Mouse (Mus musculus) midbrain, postnatal 0 days (tissue): ENCODE data around the gene Tmem120a. TPM values are rescaled to one million over a fixed set of nuclear protein-coding genes. Genes with fewer than 3 reads are reported as not detected.
A peak's percentile ranks its signal among the peaks of the same experiment; 100 is the strongest.

Experiments used
- ATAC-seq: fragments of 200-750 bp; cut with Nextera tagmentation; 2 replicates; pipeline ENCODE4 v1.8.0; 2017; ENCODE audit warnings: moderate number of reproducible peaks, mild to moderate bottlenecking, moderate TSS enrichment, moderate library complexity; ENCODE audit not compliant: low FRiP score
- DNase-seq: peaks from one replicate; pipeline ENCODE4 v3.0.0-alpha.2; 2015; ENCODE audit warnings: low spot score
- H3K27ac ChIP-seq: fragments of 300-500 bp; sonication (generic); 2 replicates; pipeline ENCODE4 v1.5.1; 2014; ENCODE audit warnings: low read depth, mild to moderate bottlenecking, low read length, mixed read lengths
- H3K27me3 ChIP-seq: fragments of 300-500 bp; sonication (generic); 2 replicates; pipeline ENCODE4 v1.6.1; 2014; ENCODE audit warnings: low read length, control low read depth, mixed read lengths; ENCODE audit not compliant: insufficient read depth
- H3K36me3 ChIP-seq: fragments of 300-500 bp; sonication (generic); 2 replicates; pipeline ENCODE4 v1.6.1; 2014; ENCODE audit warnings: low read length, control low read depth, mixed read lengths; ENCODE audit not compliant: insufficient read depth
- H3K4me1 ChIP-seq: fragments of 300-500 bp; sonication (generic); 2 replicates; pipeline ENCODE4 v1.6.1; 2014; ENCODE audit warnings: mild to moderate bottlenecking, control low read depth, antibody characterized with exemption, low read length, mixed read lengths; ENCODE audit not compliant: insufficient read depth
- H3K4me2 ChIP-seq: fragments of 300-500 bp; sonication (generic); 2 replicates; pipeline ENCODE4 v1.6.1; 2014; ENCODE audit warnings: low read depth, mild to moderate bottlenecking, low read length, mixed read lengths; ENCODE audit not compliant: poor library complexity, severe bottlenecking
- H3K4me3 ChIP-seq: fragments of 300-500 bp; sonication (generic); 2 replicates; pipeline ENCODE4 v1.5.1; 2014; ENCODE audit warnings: low read depth, mild to moderate bottlenecking, low read length, moderate library complexity
- H3K9ac ChIP-seq: fragments of 300-500 bp; sonication (generic); replicated peaks from 2 replicates; pipeline ENCODE4 v1.6.1; 2014; ENCODE audit warnings: mild to moderate bottlenecking, low read length, moderate library complexity, mixed read lengths; ENCODE audit not compliant: poor library complexity, severe bottlenecking
- H3K9me3 ChIP-seq: fragments of 300-500 bp; sonication (generic); 2 replicates; pipeline ENCODE4 v1.6.1; 2016; ENCODE audit warnings: low read length, control low read depth
- CTCF ChIP-seq: IDR thresholded peaks from 2 replicates; pipeline ENCODE4 v1.5.1; 2016; ENCODE audit warnings: antibody characterized with exemption, mild to moderate bottlenecking
- WGBS: fragments of 180-500 bp; shearing (Covaris S2); extraction: QIAGEN DNeasy Blood & Tissue Kit; methylation state at CpG from one replicate; pipeline ENCODE4 v1.1.7; 2014; 5-methylcytosine and 5-hydroxymethylcytosine counted together
- polyA plus RNA-seq: library from polyadenylated mRNA; unstranded; fragments of >200 nt; fragmentation: Nextera tagmentation; extraction: Ambion mirVana; gene quantifications from 2 replicates; pipeline ENCODE4 v1.2.1, GENCODE M21; 2015
- total RNA-seq: library from RNA; depleted of rRNA; stranded (reverse); fragments of >200 nt; gene quantifications from 2 replicates; pipeline ENCODE4 v1.2.3, GENCODE M21; 2014

Gene Tmem120a
- total and polyA plus RNA-seq, 2 experiments from 2014 or later, result 67.3 to 99.2 TPM

GRCm38 (mm10) chr5:135751041-135751440 is 6.8 kb upstream of the Tmem120a start:
- H3K4me3 ChIP-seq, result no peak overlapping the region
- DNase-seq (no peak), ATAC-seq (no peak)
- no peaks in the 10 kb centered on the region for H3K4me1 ChIP-seq
- no peaks in the 10 kb centered on the region for H3K9me3 ChIP-seq
- H3K27ac ChIP-seq, result no peak overlapping the region
- 77% methylated on average over 1 of the region's 1 CpGs for WGBS
- no peak for TF ChIP-seq CTCF
- no peaks in the 10 kb centered on the region for H3K36me3 ChIP-seq
- H3K9ac ChIP-seq, result no peak overlapping the region
- no peak overlapping the region for H3K4me2 ChIP-seq
- H3K27me3 ChIP-seq, result no peaks in the 10 kb centered on the region; the same call in 1 of the 2 replicates

GRCm38 (mm10) chr5:135744742-135745141 is 494 bp upstream of the Tmem120a start:
- Histone ChIP-seq H3K4me1 (no peaks in the 10 kb centered on the region), H3K36me3 (peaks cover 16% of the 10 kb centered on the region), H3K27me3 (no peaks in the 10 kb centered on the region), H3K27ac (peak overlapping the region; percentile 1; the same call in 1 of the 2 replicates), H3K9ac (no peak overlapping the region), H3K4me2 (peak overlapping the region; percentile 96), H3K4me3 (peak overlapping the region; percentile 79), H3K9me3 (no peaks in the 10 kb centered on the region)
- DNase-seq (no peak), ATAC-seq (no peak)
- WGBS, result 23% methylated on average over 10 of the region's 12 CpGs
- TF ChIP-seq CTCF, result no peak

- peak; percentile 12; the same call in 1 of the 2 replicates for TF ChIP-seq CTCF
- H3K9ac ChIP-seq, result peak overlapping the region; percentile 79
- DNase-seq (peak; percentile 77), ATAC-seq (peak; percentile 55; the same call in 1 of the 2 replicates)
- H3K27me3 ChIP-seq, result no peaks in the 10 kb centered on the region
- H3K4me1 ChIP-seq, result no peaks in the 10 kb centered on the region
- no peaks in the 10 kb centered on the region for H3K9me3 ChIP-seq
- peak overlapping the region; percentile 79 for H3K4me3 ChIP-seq
- peak overlapping the region; percentile 38; the same call in 1 of the 2 replicates for H3K27ac ChIP-seq
- 21% methylated on average over 18 of the region's 18 CpGs for WGBS
- peaks cover 19% of the 10 kb centered on the region for H3K36me3 ChIP-seq
- H3K4me2 ChIP-seq, result peak overlapping the region; percentile 96
Measured at GRCm38 (mm10) chr5:135742941-135743740, 1.1 kb downstream of the Tmem120a start.

- peaks cover 19% of the 10 kb centered on the region for H3K36me3 ChIP-seq
- ATAC-seq (no peak), DNase-seq (no peak)
- WGBS, result 68% methylated on average over 10 of the region's 10 CpGs
- H3K4me3 ChIP-seq, result no peak overlapping the region
- no peak for TF ChIP-seq CTCF
- no peak overlapping the region for H3K4me2 ChIP-seq
- H3K4me1 ChIP-seq, result no peaks in the 10 kb centered on the region
- no peak overlapping the region for H3K27ac ChIP-seq
- H3K9me3 ChIP-seq, result no peaks in the 10 kb centered on the region
- H3K9ac ChIP-seq, result no peak overlapping the region
- no peaks in the 10 kb centered on the region for H3K27me3 ChIP-seq
Measured at GRCm38 (mm10) chr5:135742156-135742555, 2.1 kb downstream of the Tmem120a start.

- ATAC-seq (no peak), DNase-seq (no peak)
- Histone ChIP-seq H3K4me3 (no peak overlapping the region), H3K27me3 (no peaks in the 10 kb centered on the region), H3K9me3 (no peaks in the 10 kb centered on the region), H3K27ac (no peak overlapping the region), H3K9ac (no peak overlapping the region), H3K36me3 (peaks cover 54% of the 10 kb centered on the region), H3K4me2 (no peak overlapping the region), H3K4me1 (no peaks in the 10 kb centered on the region)
- 38% methylated on average over 6 of the region's 6 CpGs for WGBS
- TF ChIP-seq CTCF, result no peak
Measured at GRCm38 (mm10) chr5:135738266-135738665, 6.0 kb downstream of the Tmem120a start.

- no peak overlapping the region for H3K4me3 ChIP-seq
- H3K27me3 ChIP-seq, result no peaks in the 10 kb centered on the region
- H3K9ac ChIP-seq, result no peak overlapping the region
- H3K4me1 ChIP-seq, result no peaks in the 10 kb centered on the region
- H3K9me3 ChIP-seq, result no peaks in the 10 kb centered on the region
- no peak overlapping the region for H3K4me2 ChIP-seq
- H3K27ac ChIP-seq, result no peak overlapping the region
- DNase-seq, result no peak
- ATAC-seq, result no peak
- WGBS, result 81% methylated on average over 7 of the region's 7 CpGs
- TF ChIP-seq CTCF, result peak; percentile 56
- H3K36me3 ChIP-seq, result peaks cover 65% of the 10 kb centered on the region
Measured at GRCm38 (mm10) chr5:135737154-135737553, 7.1 kb downstream of the Tmem120a start.
